Mouse (Mus musculus) liver, embryonic 13.5 days (tissue): Measurements from ENCODE around the gene Rad51b. TPM values are rescaled to one million over a fixed set of nuclear protein-coding genes. Genes with fewer than 3 reads are reported as not detected.

ENCODE experiments used
- ATAC-seq: fragments of 200-750 bp; cut with Nextera tagmentation; 2 replicates; pipeline ENCODE4 v1.8.0; 2017; ENCODE audit warnings: low read depth, mild to moderate bottlenecking, moderate number of reproducible peaks, moderate library complexity
- DNase-seq: peaks from one replicate; pipeline ENCODE4 v3.0.0; 2022
- H3K27ac ChIP-seq: fragments of 300-500 bp; sonication (generic); 2 replicates; pipeline ENCODE4 v1.5.1; 2015; ENCODE audit warnings: moderate library complexity, mild to moderate bottlenecking, inconsistent platforms
- H3K27me3 ChIP-seq: fragments of 300-500 bp; sonication (generic); 2 replicates; pipeline ENCODE4 v1.6.1; 2015; ENCODE audit warnings: mild to moderate bottlenecking, inconsistent platforms
- H3K36me3 ChIP-seq: fragments of 300-500 bp; sonication (generic); 2 replicates; pipeline ENCODE4 v1.6.1; 2015; ENCODE audit warnings: mild to moderate bottlenecking, inconsistent platforms
- H3K4me1 ChIP-seq: fragments of 300-500 bp; sonication (generic); replicated peaks from 2 replicates; pipeline ENCODE4 v1.6.1; 2015; ENCODE audit warnings: inconsistent platforms
- H3K4me2 ChIP-seq: fragments of 300-500 bp; sonication (generic); 2 replicates; pipeline ENCODE4 v1.6.1; 2015; ENCODE audit warnings: inconsistent platforms, mild to moderate bottlenecking, moderate library complexity
- H3K4me3 ChIP-seq: fragments of 300-500 bp; sonication (generic); replicated peaks from 2 replicates; pipeline ENCODE4 v1.5.1; 2015; ENCODE audit warnings: mild to moderate bottlenecking, inconsistent platforms
- H3K9ac ChIP-seq: fragments of 300-500 bp; sonication (generic); 2 replicates; pipeline ENCODE4 v1.6.1; 2015; ENCODE audit warnings: mild to moderate bottlenecking, inconsistent platforms
- H3K9me3 ChIP-seq: fragments of 300-500 bp; sonication (generic); replicated peaks from 2 replicates; pipeline ENCODE4 v1.6.1; 2016; ENCODE audit warnings: inconsistent platforms
- WGBS: fragments of 180-500 bp; shearing (Covaris S2); methylation state at CpG from one replicate; pipeline ENCODE4 v1.1.7; 2015; ENCODE audit not compliant: insufficient replicate concordance; 5-methylcytosine and 5-hydroxymethylcytosine counted together
- polyA plus RNA-seq: library from polyadenylated mRNA; unstranded; fragments of >200 nt; fragmentation: Nextera tagmentation; extraction: Ambion mirVana; gene quantifications from 2 replicates; pipeline ENCODE4 v1.2.1, GENCODE M21; 2015

Gene Rad51b
- polyA plus RNA-seq, 1 experiment from 2014 or later: 5.5 TPM

- WGBS: 76% methylated on average over 18 of the region's 18 CpGs
- no peak overlapping the region for H3K9ac ChIP-seq
Measured at GRCm38 (mm10) chr12:79808426-79809398, 511.6 kb downstream of the Rad51b start.

GRCm38 (mm10) chr12:79809518-79809917, 512.4 kb downstream of the Rad51b start:
- Histone ChIP-seq H3K4me1 (peaks cover 23% of the 10 kb centered on the region), H3K27ac (no peak overlapping the region), H3K27me3 (no peaks in the 10 kb centered on the region), H3K4me3 (no peak overlapping the region), H3K9ac (no peak overlapping the region), H3K36me3 (no peaks in the 10 kb centered on the region), H3K4me2 (no peak overlapping the region), H3K9me3 (no peaks in the 10 kb centered on the region)
- 77% methylated on average over 5 of the region's 5 CpGs for WGBS
- DNase-seq (no peak), ATAC-seq (no peak)

More at GRCm38 (mm10) chr12:79808426-79809398, 511.6 kb downstream of the Rad51b start:
- Histone ChIP-seq H3K36me3 (no peaks in the 10 kb centered on the region), H3K4me1 (peaks cover 23% of the 10 kb centered on the region), H3K9me3 (no peaks in the 10 kb centered on the region), H3K27me3 (no peaks in the 10 kb centered on the region), H3K4me3 (no peak overlapping the region), H3K4me2 (no peak overlapping the region), H3K27ac (no peak overlapping the region)
- no peak for ATAC-seq
- no peak for DNase-seq

- Histone ChIP-seq H3K9me3 (no peaks in the 10 kb centered on the region), H3K36me3 (no peaks in the 10 kb centered on the region), H3K4me2 (no peak overlapping the region), H3K27me3 (no peaks in the 10 kb centered on the region), H3K4me1 (peaks cover 14% of the 10 kb centered on the region), H3K4me3 (no peak overlapping the region), H3K9ac (no peak overlapping the region), H3K27ac (no peak overlapping the region)
- ATAC-seq (no peak), DNase-seq (no peak)
- 77% methylated on average over 8 of the region's 8 CpGs for WGBS
Measured at GRCm38 (mm10) chr12:79812422-79812821, 515.3 kb downstream of the Rad51b start.

GRCm38 (mm10) chr12:79812838-79813563, 515.9 kb downstream of the Rad51b start:
- DNase-seq: no peak
- Histone ChIP-seq H3K9me3 (no peaks in the 10 kb centered on the region), H3K4me2 (no peak overlapping the region), H3K4me3 (no peak overlapping the region), H3K4me1 (peaks cover 12% of the 10 kb centered on the region), H3K9ac (no peak overlapping the region), H3K27ac (no peak overlapping the region), H3K36me3 (no peaks in the 10 kb centered on the region), H3K27me3 (no peaks in the 10 kb centered on the region)
- WGBS: 76% methylated on average over 18 of the region's 18 CpGs
- no peak for ATAC-seq

GRCm38 (mm10) chr12:79813566-79814305, 516.7 kb downstream of the Rad51b start:
- Histone ChIP-seq H3K9ac (no peak overlapping the region), H3K4me1 (peaks cover 12% of the 10 kb centered on the region), H3K4me2 (no peak overlapping the region), H3K9me3 (no peaks in the 10 kb centered on the region), H3K27me3 (no peaks in the 10 kb centered on the region), H3K27ac (no peak overlapping the region), H3K36me3 (no peaks in the 10 kb centered on the region), H3K4me3 (no peak overlapping the region)
- ATAC-seq (no peak), DNase-seq (no peak)
- 81% methylated on average over 8 of the region's 8 CpGs for WGBS

GRCm38 (mm10) chr12:79814312-79815091, 517.4 kb downstream of the Rad51b start:
- DNase-seq: no peak
- ATAC-seq: no peak
- Histone ChIP-seq H3K4me1 (peaks cover 12% of the 10 kb centered on the region), H3K9me3 (no peaks in the 10 kb centered on the region), H3K4me2 (no peak overlapping the region), H3K4me3 (no peak overlapping the region), H3K27me3 (no peaks in the 10 kb centered on the region), H3K27ac (no peak overlapping the region), H3K9ac (no peak overlapping the region), H3K36me3 (no peaks in the 10 kb centered on the region)
- 80% methylated on average over 20 of the region's 20 CpGs for WGBS

GRCm38 (mm10) chr12:79816241-79816640, 519.2 kb downstream of the Rad51b start:
- ATAC-seq: no peak
- WGBS: 48% methylated on average over 4 of the region's 4 CpGs
- peaks cover 16% of the 10 kb centered on the region for H3K4me1 ChIP-seq
- H3K4me2 ChIP-seq: no peak overlapping the region
- no peaks in the 10 kb centered on the region for H3K27me3 ChIP-seq
- no peaks in the 10 kb centered on the region for H3K36me3 ChIP-seq
- H3K9me3 ChIP-seq: no peaks in the 10 kb centered on the region
- H3K9ac ChIP-seq: no peak overlapping the region
- no peak overlapping the region for H3K4me3 ChIP-seq
- no peak overlapping the region for H3K27ac ChIP-seq
- no peak for DNase-seq

GRCm38 (mm10) chr12:79820228-79820958, 523.3 kb downstream of the Rad51b start:
- H3K4me1 ChIP-seq: peaks cover 9% of the 10 kb centered on the region; the same call in 1 of the 2 replicates
- 64% methylated on average over 8 of the region's 8 CpGs for WGBS
- H3K27ac ChIP-seq: no peak overlapping the region
- H3K27me3 ChIP-seq: no peaks in the 10 kb centered on the region
- no peak for DNase-seq
- ATAC-seq: no peak
- H3K9ac ChIP-seq: no peak overlapping the region
- no peaks in the 10 kb centered on the region for H3K9me3 ChIP-seq
- no peak overlapping the region for H3K4me2 ChIP-seq
- no peak overlapping the region for H3K4me3 ChIP-seq
- H3K36me3 ChIP-seq: no peaks in the 10 kb centered on the region

GRCm38 (mm10) chr12:79821901-79822300, 524.8 kb downstream of the Rad51b start:
- Histone ChIP-seq H3K4me2 (no peak overlapping the region), H3K4me1 (peaks cover 17% of the 10 kb centered on the region), H3K36me3 (no peaks in the 10 kb centered on the region), H3K27me3 (no peaks in the 10 kb centered on the region), H3K4me3 (no peak overlapping the region), H3K27ac (no peak overlapping the region), H3K9ac (no peak overlapping the region), H3K9me3 (no peaks in the 10 kb centered on the region)
- no peak for DNase-seq
- 82% methylated on average over 5 of the region's 5 CpGs for WGBS
- no peak for ATAC-seq

- DNase-seq (no peak), ATAC-seq (no peak)
- Histone ChIP-seq H3K27ac (no peak overlapping the region), H3K4me2 (no peak overlapping the region), H3K4me3 (no peak overlapping the region), H3K4me1 (peaks cover 22% of the 10 kb centered on the region), H3K27me3 (no peaks in the 10 kb centered on the region), H3K9me3 (no peaks in the 10 kb centered on the region), H3K9ac (no peak overlapping the region), H3K36me3 (no peaks in the 10 kb centered on the region)
- WGBS: 53% methylated on average over 2 of the region's 2 CpGs
Measured at GRCm38 (mm10) chr12:79822401-79822800, 525.3 kb downstream of the Rad51b start.
